Mouse (Mus musculus) CH12.LX (cell line): ENCODE results near the gene Gnat3. TPM values are rescaled to one million over a fixed set of nuclear protein-coding genes. Genes with fewer than 3 reads are reported as not detected.

Source experiments
- DNase-seq: peaks from one replicate; pipeline ENCODE4 v3.0.0-alpha.2; 2013; ENCODE audit errors: extremely low read depth
- H3K27ac ChIP-seq: 2 replicates; pipeline ENCODE4 v1.5.1; 2012; ENCODE audit warnings: low read depth, mild to moderate bottlenecking, control low read depth, moderate library complexity; ENCODE audit not compliant: insufficient read depth
- H3K27me3 ChIP-seq: replicated peaks from 2 replicates; pipeline ENCODE3; 2012; ENCODE audit warnings: inconsistent platforms
- H3K36me3 ChIP-seq, 2 experiments: replicated peaks in 1 of 2; 2 replicates each; pipeline versions ENCODE3 to v1.6.1; 2012; ENCODE audit warnings: inconsistent platforms in 1 of 2, low read length in 1 of 2, mild to moderate bottlenecking in 1 of 2, mixed read lengths in 1 of 2, moderate library complexity in 1 of 2; ENCODE audit not compliant: control insufficient read depth in 1 of 2, insufficient read depth in 1 of 2
- H3K4me1 ChIP-seq, 2 experiments: 2 replicates each; pipeline ENCODE4 v1.6.1; 2012; ENCODE audit warnings: inconsistent platforms in 1 of 2, moderate library complexity in 1 of 2; ENCODE audit not compliant: insufficient read depth in 2 of 2, control insufficient read depth in 1 of 2
- H3K4me2 ChIP-seq: 2 replicates; pipeline ENCODE4 v1.6.1; 2012; ENCODE audit warnings: low read depth, mild to moderate bottlenecking, control low read depth; ENCODE audit not compliant: poor library complexity, insufficient read depth, severe bottlenecking
- H3K4me3 ChIP-seq, 3 experiments: fragments of 150-350 bp in 1 of 3; sonication (generic) in 1 of 3; replicated peaks in 1 of 3; 2 replicates each; pipeline versions ENCODE3 to v1.5.1; 2011 to 2012; ENCODE audit warnings: low read depth in 2 of 3, low read length in 2 of 3, mild to moderate bottlenecking in 2 of 3, moderate library complexity in 2 of 3, control low read depth in 1 of 3, improper control_type of control experiment in 1 of 3, inconsistent platforms in 1 of 3, mixed read lengths in 1 of 3; ENCODE audit not compliant: poor library complexity in 1 of 3
- H3K79me2 ChIP-seq: replicated peaks from 2 replicates; pipeline ENCODE4 v1.6.1; 2012; ENCODE audit warnings: mild to moderate bottlenecking, moderate library complexity; ENCODE audit not compliant: control insufficient read depth, poor library complexity, insufficient read depth, severe bottlenecking; ENCODE audit errors: extremely low read depth
- H3K9ac ChIP-seq: 2 replicates; pipeline ENCODE4 v1.6.1; 2012; ENCODE audit warnings: low read depth, mild to moderate bottlenecking, control low read depth, moderate library complexity; ENCODE audit not compliant: insufficient read depth
- H3K9me3 ChIP-seq: replicated peaks from 2 replicates; pipeline ENCODE3; 2012; ENCODE audit warnings: low read length, inconsistent platforms, mixed read lengths
- CHD2 ChIP-seq: IDR thresholded peaks from 2 replicates; pipeline ENCODE4 v1.6.1; 2011; ENCODE audit warnings: low read length, improper control_type of control experiment
- CTCF ChIP-seq, 2 experiments: IDR thresholded peaks in 1 of 2; conservative IDR thresholded peaks in 1 of 2; 2 replicates each; pipeline ENCODE4 v1.5.1; 2011 to 2012; ENCODE audit warnings: low read depth in 2 of 2, low read length in 2 of 2, improper control_type of control experiment in 1 of 2, inconsistent platforms in 1 of 2, mild to moderate bottlenecking in 1 of 2, moderate library complexity in 1 of 2
- ELF1 ChIP-seq: IDR thresholded peaks from 2 replicates; pipeline ENCODE4 v1.6.1; 2014; ENCODE audit warnings: low read depth, mild to moderate bottlenecking, inconsistent platforms, low read length, improper control_type of control experiment
- EP300 ChIP-seq: IDR thresholded peaks from 2 replicates; pipeline ENCODE4 v1.6.1; 2011; ENCODE audit warnings: low read length, improper control_type of control experiment
- ETS1 ChIP-seq: conservative IDR thresholded peaks from 2 replicates; pipeline ENCODE4 v1.6.1; 2012; ENCODE audit warnings: low read depth, mild to moderate bottlenecking, inconsistent platforms, low read length, improper control_type of control experiment, moderate library complexity
- GABPA ChIP-seq: IDR thresholded peaks from 2 replicates; pipeline ENCODE4 v1.6.1; 2012; ENCODE audit warnings: low read depth, low read length, improper control_type of control experiment, inconsistent platforms; ENCODE audit not compliant: insufficient replicate concordance
- HCFC1 ChIP-seq: IDR thresholded peaks from 2 replicates; pipeline ENCODE4 v1.6.1; 2012; ENCODE audit warnings: low read depth, mild to moderate bottlenecking, inconsistent platforms, low read length, improper control_type of control experiment
- IRF4 ChIP-seq: IDR thresholded peaks from 2 replicates; pipeline ENCODE4 v1.6.1; 2014; ENCODE audit warnings: low read depth, mild to moderate bottlenecking, inconsistent platforms, low read length, improper control_type of control experiment
- JUN ChIP-seq: IDR thresholded peaks from 2 replicates; pipeline ENCODE4 v1.6.1; 2011; ENCODE audit warnings: low read depth, mild to moderate bottlenecking, low read length, improper control_type of control experiment, moderate library complexity; ENCODE audit not compliant: insufficient read depth
- KAT2A ChIP-seq: IDR thresholded peaks from 2 replicates; pipeline ENCODE4 v1.6.1; 2012; ENCODE audit warnings: low read length, improper control_type of control experiment, inconsistent platforms; ENCODE audit not compliant: insufficient replicate concordance
- MAFK ChIP-seq: IDR thresholded peaks from 2 replicates; pipeline ENCODE4 v1.6.1; 2011; ENCODE audit warnings: low read length, improper control_type of control experiment; ENCODE audit not compliant: insufficient replicate concordance
- MAX ChIP-seq: IDR thresholded peaks from 2 replicates; pipeline ENCODE4 v1.6.1; 2011; ENCODE audit warnings: low read length, improper control_type of control experiment
- MAZ ChIP-seq: IDR thresholded peaks from 2 replicates; pipeline ENCODE4 v1.6.1; 2012; ENCODE audit warnings: low read depth, mild to moderate bottlenecking, inconsistent platforms, low read length, improper control_type of control experiment, moderate library complexity
- MEF2A ChIP-seq: IDR thresholded peaks from 2 replicates; pipeline ENCODE4 v1.6.1; 2014; ENCODE audit warnings: low read depth, mild to moderate bottlenecking, inconsistent platforms, low read length, improper control_type of control experiment, borderline replicate concordance
- MXI1 ChIP-seq: IDR thresholded peaks from 2 replicates; pipeline ENCODE4 v1.6.1; 2011; ENCODE audit warnings: mild to moderate bottlenecking, low read depth, low read length, improper control_type of control experiment
- NELFE ChIP-seq: IDR thresholded peaks from 2 replicates; pipeline ENCODE4 v1.6.1; 2011; ENCODE audit warnings: low read depth, low read length, improper control_type of control experiment
- NRF1 ChIP-seq: IDR thresholded peaks from 2 replicates; pipeline ENCODE4 v1.6.1; 2014; ENCODE audit warnings: low read depth, mild to moderate bottlenecking, inconsistent platforms, low read length, improper control_type of control experiment, moderate library complexity
- PAX5 ChIP-seq: IDR thresholded peaks from 2 replicates; pipeline ENCODE4 v1.6.1; 2012; ENCODE audit warnings: low read length, inconsistent platforms, mixed read lengths
- POLR2A ChIP-seq: IDR thresholded peaks from 2 replicates; pipeline ENCODE4 v1.6.1; 2011; ENCODE audit warnings: low read depth, mild to moderate bottlenecking, improper control_type of control experiment, low read length
- POLR2AphosphoS2 ChIP-seq: IDR thresholded peaks from 2 replicates; pipeline ENCODE4 v1.6.1; 2011; ENCODE audit warnings: low read depth, low read length, improper control_type of control experiment
- RAD21 ChIP-seq: IDR thresholded peaks from 2 replicates; pipeline ENCODE4 v1.6.1; 2011; ENCODE audit warnings: low read depth, mild to moderate bottlenecking, low read length, improper control_type of control experiment, moderate library complexity
- RCOR1 ChIP-seq: conservative IDR thresholded peaks from 2 replicates; pipeline ENCODE4 v1.6.1; 2012; ENCODE audit warnings: low read depth, mild to moderate bottlenecking, inconsistent platforms, low read length, improper control_type of control experiment
- SIN3A ChIP-seq: IDR thresholded peaks from 2 replicates; pipeline ENCODE4 v1.6.1; 2012; ENCODE audit warnings: low read length, improper control_type of control experiment, inconsistent platforms
- SMC3 ChIP-seq: IDR thresholded peaks from 2 replicates; pipeline ENCODE4 v1.6.1; 2011; ENCODE audit warnings: low read depth, low read length, improper control_type of control experiment
- TBP ChIP-seq: conservative IDR thresholded peaks from 2 replicates; pipeline ENCODE4 v1.6.1; 2011; ENCODE audit warnings: low read depth, low read length, improper control_type of control experiment
- TCF12 ChIP-seq: IDR thresholded peaks from 2 replicates; pipeline ENCODE4 v1.6.1; 2014; ENCODE audit warnings: low read depth, mild to moderate bottlenecking, inconsistent platforms, low read length, improper control_type of control experiment
- UBTF ChIP-seq: IDR thresholded peaks from 2 replicates; pipeline ENCODE4 v1.6.1; 2012; ENCODE audit warnings: low read depth, mild to moderate bottlenecking, inconsistent platforms, low read length, improper control_type of control experiment, moderate library complexity
- USF2 ChIP-seq: conservative IDR thresholded peaks from 2 replicates; pipeline ENCODE4 v1.6.1; 2011; ENCODE audit warnings: low read depth, low read length, improper control_type of control experiment
- ZC3H11A ChIP-seq: IDR thresholded peaks from 2 replicates; pipeline ENCODE4 v1.6.1; 2012; ENCODE audit warnings: low read depth, mild to moderate bottlenecking, inconsistent platforms, low read length, improper control_type of control experiment
- ZKSCAN1 ChIP-seq: IDR thresholded peaks from 2 replicates; pipeline ENCODE4 v1.6.1; 2012; ENCODE audit warnings: low read depth, inconsistent platforms, low read length, improper control_type of control experiment, borderline replicate concordance
- ZMIZ1 ChIP-seq: IDR thresholded peaks from 2 replicates; pipeline ENCODE4 v1.6.1; 2012; ENCODE audit warnings: low read depth, mild to moderate bottlenecking, inconsistent platforms, low read length, improper control_type of control experiment
- dilution Hi-C: fragments of 300-500 bp; cut with MboI; formaldehyde crosslinking; loops from 2 replicates; pipeline ENCODE4 v1.14.3; 2020; ENCODE audit warnings: low sequenced_read_pairs; ENCODE audit not compliant: extremely low pct_unique_long_range_greater_than_20kb, extremely low pct_ligation_motif_present
- in situ Hi-C: fragments of 300-500 bp; cut with MboI; formaldehyde crosslinking; loops from 3 replicates; pipeline ENCODE4 v1.14.3; 2019; ENCODE audit warnings: low sequenced_read_pairs, low pct_ligation_motif_present, low pct_unique_long_range_greater_than_20kb, mixed read lengths
- polyA plus RNA-seq: library from polyadenylated mRNA; unstranded; fragments of >175 nt; gene quantifications from 2 replicates; pipeline ENCODE4 v1.2.1, GENCODE M21; 2012; ENCODE audit warnings: low read depth; ENCODE audit not compliant: insufficient read length
- total RNA-seq, 2 experiments: library from RNA; depleted of rRNA; stranded (reverse); fragments of 300-350 nt in 1 of 2; fragments of >200 nt in 1 of 2; gene quantifications; 2 replicates each; pipeline ENCODE4 v1.2.3; 2012 to 2014

Gene Gnat3
- total and polyA plus RNA-seq, 3 experiments, result 0.51 to 1.2 (median 0.57) TPM

GRCm38 (mm10) chr5:18006157-18006556 is 43.8 kb downstream of the Gnat3 start:
- Histone ChIP-seq H3K79me2 (no peaks in the 10 kb centered on the region), H3K4me2 (no peak overlapping the region), H3K9ac (no peak overlapping the region), H3K36me3 (no peaks in the 10 kb centered on the region), H3K4me3 (peak overlapping the region in 1 of 3 experiments; percentile 18), H3K27ac (peak overlapping the region; percentile 24; the same call in 1 of the 2 replicates), H3K27me3 (no peaks in the 10 kb centered on the region), H3K4me1 (peaks cover 9 to 66% of the 10 kb centered on the region in 2 experiments; a peak in 3 of 4 replicates), H3K9me3 (no peaks in the 10 kb centered on the region)
- no peak for DNase-seq
- dilution Hi-C loops (no loop called here), in situ Hi-C loops (no loop called here)
- TF ChIP-seq IRF4 (no peak), NRF1 (no peak), MAZ (no peak), NELFE (no peak), RAD21 (no peak), HCFC1 (no peak), POLR2A (no peak), MAX (no peak), SIN3A (no peak), SMC3 (no peak), MEF2A (no peak), GABPA (no peak), ZC3H11A (no peak), TBP (no peak), UBTF (no peak), PAX5 (no peak), POLR2AphosphoS2 (no peak), TCF12 (no peak), EP300 (no peak), ETS1 (no peak)

- Histone ChIP-seq H3K79me2 (no peaks in the 10 kb centered on the region), H3K9me3 (no peaks in the 10 kb centered on the region), H3K9ac (no peak overlapping the region), H3K36me3 (no peaks in the 10 kb centered on the region), H3K4me2 (peak overlapping the region; percentile 36), H3K4me3 (no peak overlapping the region), H3K4me1 (peaks cover 12 to 71% of the 10 kb centered on the region in 2 experiments; a peak in 3 of 4 replicates), H3K27me3 (no peaks in the 10 kb centered on the region), H3K27ac (no peak overlapping the region)
- in situ Hi-C loops (no loop called here), dilution Hi-C loops (no loop called here)
- peak; percentile 74 for DNase-seq
- TF ChIP-seq NRF1 (no peak), USF2 (no peak), RCOR1 (0 out of 2 replicates have a peak, but pooled peaks have one; percentile 83), SIN3A (peak; percentile 89), POLR2A (no peak), MEF2A (peak; percentile 88), MXI1 (peak; percentile 9; the same call in 1 of the 2 replicates), MAZ (no peak), NELFE (no peak), CHD2 (peak; percentile 53; the same call in 1 of the 2 replicates), POLR2AphosphoS2 (no peak), HCFC1 (no peak; the same call in 1 of the 2 replicates), EP300 (peak; percentile 98), ZKSCAN1 (no peak), KAT2A (no peak), ZC3H11A (no peak), ZMIZ1 (no peak), IRF4 (peak; percentile 93), TBP (no peak), PAX5 (no peak), TCF12 (peak; percentile 90), MAFK (0 out of 2 replicates have a peak, but pooled peaks have one; percentile 34), CTCF (conservative IDR thresholded peaks at IDR 0.05 in 1 of 2, IDR thresholded peaks at IDR 0.05 in 1 of 2; ENCODE audit: low read depth in 2 of 2, low read length in 2 of 2) (no peak), JUN (peak; percentile 33; the same call in 1 of the 2 replicates), SMC3 (no peak), ELF1 (no peak)
Observed at GRCm38 (mm10) chr5:18007067-18007466, 44.7 kb downstream of the Gnat3 start.
